Mouse (Mus musculus): Measurements from ENCODE around the gene Retnla. TPM values are rescaled to one million over a fixed set of nuclear protein-coding genes. Genes with fewer than 3 reads are reported as not detected.

Retnla gene
- polyA plus RNA-seq (2012; rRNA removed) = 0.10 TPM in 1 of 2 replicates, not detected in the other

GRCm38 (mm10) chr16:48842266-48842665 is at the start of gene Retnla:
Gene Retnla (plus strand): TSS chr16:48842551.

DNA sequence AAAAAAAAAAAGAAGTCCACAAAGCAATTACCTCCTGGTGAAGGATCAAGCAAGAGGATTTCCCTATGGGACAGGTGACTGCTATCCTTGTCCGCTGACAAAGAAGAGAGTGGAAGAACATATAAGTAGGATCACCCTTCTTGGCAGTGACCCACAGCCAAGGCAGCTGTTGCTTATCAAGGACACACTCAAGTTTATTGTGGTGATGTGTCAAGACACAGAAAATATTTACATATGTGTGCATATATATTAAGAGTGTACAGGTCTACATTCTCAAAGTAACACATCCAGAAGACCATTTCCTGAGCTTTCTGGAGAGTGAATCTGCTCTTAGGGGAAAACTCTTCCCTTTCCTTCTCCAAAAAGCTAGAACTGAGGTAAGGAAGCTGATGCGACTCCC is 25.7 kb upstream of the Retnla start, which contains the start of gene Retnlb:
Retnlb (plus strand) TSS at position 162 of the 400 bp plus-strand sequence.

DNA sequence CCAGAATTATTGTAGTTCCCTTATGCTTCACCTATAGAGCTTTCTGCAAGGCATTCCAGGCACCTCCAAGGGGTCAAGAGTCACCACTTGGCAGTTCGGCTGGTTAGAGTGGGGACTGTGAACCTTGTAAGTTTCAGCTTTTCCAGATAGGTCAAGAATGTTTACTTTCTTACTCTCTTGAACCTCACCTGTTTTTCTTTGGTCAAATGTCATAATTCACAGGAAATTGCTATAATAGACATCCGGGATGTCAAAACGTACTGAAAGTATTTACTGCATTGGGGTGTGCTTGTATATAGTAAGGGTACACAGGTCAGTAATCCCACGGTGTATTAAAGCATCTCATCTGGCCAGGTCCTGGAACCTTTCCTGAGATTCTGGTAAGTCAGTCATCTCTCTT is 30.0 kb downstream of the Retnla start, which contains the start of gene Retnlg:
Retnlg (plus strand) TSS at position 301 of the 400 bp plus-strand sequence.

Other genes starting within 250 kb of the Retnla start
- 0.04 TPM in 1 of 2 replicates, not detected in the other for gene Trat1, start 70.5 kb upstream of the Retnla start, polyA plus RNA-seq (2012; rRNA removed)
- gene Retnlb, start 25.7 kb upstream of the Retnla start, polyA plus RNA-seq (2012; rRNA removed) = not detected in 2 replicates
- 0.25 TPM in 1 of 2 replicates, not detected in the other for gene Retnlg, start 30.1 kb downstream of the Retnla start, polyA plus RNA-seq (2012; rRNA removed)
- 35.2 and 74.4 TPM in 2 replicates for gene Dzip3, start 151.6 kb downstream of the Retnla start, polyA plus RNA-seq (2012; rRNA removed)
- gene Cip2a, start 151.6 kb downstream of the Retnla start, polyA plus RNA-seq (2012; rRNA removed) = 41.8 and 59.2 TPM in 2 replicates
- 0.01 and 0.06 TPM in 2 replicates for gene Myh15, start 214.9 kb downstream of the Retnla start, polyA plus RNA-seq (2012; rRNA removed)